Mouse (Mus musculus) olfactory bulb, adult 2 months (tissue): ENCODE data around the gene Pttg1ip.

Experiments used
- CTCF ChIP-seq: fragments of 200-500 bp; IDR thresholded peaks from 2 replicates; pipeline ENCODE4 v1.5.1; 2012; ENCODE audit warnings: low read depth, mild to moderate bottlenecking, low read length, moderate library complexity; ENCODE audit not compliant: insufficient read depth
- POLR2A ChIP-seq: fragments of 200-500 bp; IDR thresholded peaks from 2 replicates; pipeline ENCODE4 v1.6.1; 2012; ENCODE audit warnings: mild to moderate bottlenecking, low read depth, low read length, moderate library complexity; ENCODE audit not compliant: insufficient read depth

DNA sequence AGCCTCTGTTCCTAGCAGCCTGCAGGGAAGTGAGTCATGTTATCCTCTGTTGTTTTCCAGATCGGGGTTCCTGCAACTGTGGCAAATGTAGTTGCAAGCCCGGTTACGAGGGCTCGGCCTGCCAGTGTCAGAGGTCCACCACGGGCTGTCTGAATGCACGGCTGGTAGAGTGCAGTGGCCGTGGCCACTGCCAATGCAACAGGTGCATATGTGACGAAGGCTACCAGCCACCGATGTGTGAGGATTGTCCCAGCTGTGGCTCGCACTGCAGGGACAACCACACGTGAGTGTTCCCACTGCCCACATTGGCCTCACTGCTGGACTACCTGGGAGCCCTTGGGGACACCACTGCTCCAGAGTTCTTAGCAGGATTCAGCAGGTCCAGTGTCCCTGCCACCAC is 21.4 kb upstream of the Pttg1ip start:
- TF ChIP-seq CTCF: no peak
- no peak for TF ChIP-seq POLR2A
